Mouse (Mus musculus): ENCODE measurements around the gene Gm20388.

DNA sequence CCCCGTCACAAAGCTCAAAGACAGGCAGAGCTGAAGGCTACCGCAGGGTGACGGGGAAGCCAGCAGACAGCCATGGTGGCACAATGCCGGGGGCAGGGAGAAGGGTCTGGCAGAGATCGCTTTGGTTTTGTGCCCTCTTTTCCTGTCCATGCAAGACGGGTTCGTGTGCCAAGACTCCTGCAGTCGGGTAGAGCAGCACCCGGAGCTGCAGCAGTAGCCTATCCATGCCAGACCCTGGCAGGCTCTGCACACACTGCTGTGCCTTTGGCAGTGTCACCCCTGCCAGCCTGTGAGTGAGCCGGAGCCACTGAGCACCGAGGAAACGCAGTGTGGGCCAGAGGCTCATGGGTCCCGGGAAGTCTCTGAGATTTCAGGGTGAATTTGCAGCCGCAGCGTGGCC is 1363.0 kb downstream of the Gm20388 start:
- TF ChIP-seq CTCF (IDR thresholded peaks at IDR 0.05; ENCODE audit: insufficient read depth, low read depth, low read length) (no peak), POLR2A (IDR thresholded peaks at IDR 0.05; ENCODE audit: insufficient read depth, low read depth, low read length) (no peak)

All from olfactory bulb, adult 2 months (tissue).